Mouse (Mus musculus) neural tube, embryonic 13.5 days (tissue): Measurements from ENCODE around the gene Akt3. TPM values are rescaled to one million over a fixed set of nuclear protein-coding genes. Genes with fewer than 3 reads are reported as not detected.
A peak's percentile ranks its signal among the peaks of the same experiment; 100 is the strongest.

Experiments
- ATAC-seq: fragments of 200-750 bp; cut with Nextera tagmentation; 2 replicates; pipeline ENCODE4 v1.8.0; 2017; ENCODE audit warnings: low read depth, mild to moderate bottlenecking, moderate TSS enrichment, moderate library complexity
- H3K27ac ChIP-seq: fragments of 300-500 bp; sonication (generic); replicated peaks from 2 replicates; pipeline ENCODE4 v1.5.1; 2015; ENCODE audit warnings: moderate library complexity, mild to moderate bottlenecking, inconsistent platforms
- H3K27me3 ChIP-seq: fragments of 300-500 bp; sonication (generic); 2 replicates; pipeline ENCODE4 v1.6.1; 2015; ENCODE audit warnings: mild to moderate bottlenecking, inconsistent platforms
- H3K36me3 ChIP-seq: fragments of 300-500 bp; sonication (generic); 2 replicates; pipeline ENCODE4 v1.6.1; 2015; ENCODE audit warnings: mild to moderate bottlenecking, inconsistent platforms
- H3K4me1 ChIP-seq: fragments of 300-500 bp; sonication (generic); replicated peaks from 2 replicates; pipeline ENCODE4 v1.6.1; 2015; ENCODE audit warnings: inconsistent platforms
- H3K4me2 ChIP-seq: fragments of 300-500 bp; sonication (generic); 2 replicates; pipeline ENCODE4 v1.6.1; 2015; ENCODE audit warnings: inconsistent platforms, mild to moderate bottlenecking, moderate library complexity
- H3K4me3 ChIP-seq: fragments of 300-500 bp; sonication (generic); 2 replicates; pipeline ENCODE4 v1.5.1; 2015; ENCODE audit warnings: mild to moderate bottlenecking, inconsistent platforms
- H3K9ac ChIP-seq: fragments of 300-500 bp; sonication (generic); 2 replicates; pipeline ENCODE4 v1.6.1; 2015; ENCODE audit warnings: moderate library complexity, mild to moderate bottlenecking, inconsistent platforms
- H3K9me3 ChIP-seq: fragments of 300-500 bp; sonication (generic); 2 replicates; pipeline ENCODE4 v1.6.1; 2016; ENCODE audit warnings: inconsistent platforms
- WGBS: fragments of 180-500 bp; shearing (Covaris S2); methylation state at CpG from one replicate; pipeline ENCODE4 v1.1.7; 2015; 5-methylcytosine and 5-hydroxymethylcytosine counted together
- polyA plus RNA-seq: library from polyadenylated mRNA; unstranded; fragments of >200 nt; fragmentation: Nextera tagmentation; extraction: Ambion mirVana; gene quantifications from 2 replicates; pipeline ENCODE4 v1.2.1, GENCODE M21; 2015

The Akt3 gene
- polyA plus RNA-seq = 19.6 and 20.0 TPM in 2 replicates

DNA sequence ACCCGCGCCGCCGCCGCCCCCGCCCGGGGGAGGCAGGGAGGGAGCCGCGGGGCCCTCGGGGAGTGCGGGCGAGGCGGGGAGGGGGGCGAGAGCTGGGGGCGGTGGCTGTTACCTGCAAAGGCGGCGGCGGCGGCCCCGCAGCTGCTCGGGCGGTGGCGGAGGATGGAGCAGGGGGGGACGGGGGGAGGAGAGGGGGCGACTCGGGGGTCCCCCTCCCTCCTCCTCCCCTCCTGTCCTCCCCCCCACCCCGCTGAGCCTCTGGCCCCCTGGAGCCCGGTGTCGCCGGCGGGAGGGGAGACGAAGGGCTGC lies at the start of gene Akt3:
TSS of gene Akt3 (minus strand) at position 170 of the 309 bp plus-strand sequence.
- Histone ChIP-seq H3K36me3 (no peaks in the 10 kb centered on the region), H3K27me3 (no peaks in the 10 kb centered on the region), H3K9ac (peak within 1 kb of the TSS; percentile 98), H3K27ac (peak within 1 kb of the TSS; percentile 100), H3K9me3 (no peaks in the 10 kb centered on the region), H3K4me2 (peak within 1 kb of the TSS; percentile 87), H3K4me3 (peak within 1 kb of the TSS; percentile 75), H3K4me1 (peaks cover 18% of the 10 kb centered on the region)
- WGBS = no CpG with 5 or more reads among the region's 32 CpGs
- peak; percentile 68 for ATAC-seq

DNA sequence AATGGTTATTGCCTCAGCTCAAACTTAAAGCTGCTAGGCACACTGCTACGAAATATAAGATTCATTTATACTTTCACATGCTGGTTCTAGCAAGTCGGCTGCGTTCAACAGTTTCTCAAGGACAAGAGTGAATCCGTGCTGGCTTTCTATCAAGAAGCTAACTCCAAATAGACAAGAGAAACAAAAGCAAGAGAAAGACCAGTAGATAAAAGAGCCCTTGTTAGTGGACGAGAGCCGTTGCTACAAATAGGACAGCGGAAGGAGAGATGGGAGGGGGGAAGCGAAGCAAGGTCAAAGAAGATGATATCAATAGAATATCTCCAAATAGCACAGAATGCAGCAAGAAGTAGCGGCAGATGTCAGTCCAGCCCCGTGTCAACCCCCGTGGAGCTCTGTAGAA lies 49.5 kb upstream of the Akt3 start:
- H3K4me2 ChIP-seq = no peak overlapping the region
- ATAC-seq = no peak
- H3K9ac ChIP-seq = no peak overlapping the region
- no peaks in the 10 kb centered on the region for H3K27me3 ChIP-seq
- no peaks in the 10 kb centered on the region; the same call in 1 of the 2 replicates for H3K4me1 ChIP-seq
- H3K9me3 ChIP-seq = no peaks in the 10 kb centered on the region
- H3K4me3 ChIP-seq = no peak overlapping the region
- 52% methylated on average over 11 of the region's 11 CpGs for WGBS
- H3K36me3 ChIP-seq = no peaks in the 10 kb centered on the region
- no peak overlapping the region for H3K27ac ChIP-seq

- no peak for ATAC-seq
- no peaks in the 10 kb centered on the region for H3K4me1 ChIP-seq
- H3K9me3 ChIP-seq = no peaks in the 10 kb centered on the region
- no peak overlapping the region for H3K4me2 ChIP-seq
- WGBS = 95% methylated on average over 1 of the region's 1 CpGs
- no peaks in the 10 kb centered on the region for H3K27me3 ChIP-seq
- no peaks in the 10 kb centered on the region for H3K36me3 ChIP-seq
- H3K4me3 ChIP-seq = no peak overlapping the region
- H3K27ac ChIP-seq = no peak overlapping the region
- no peak overlapping the region for H3K9ac ChIP-seq
These were observed 40.2 kb upstream of the Akt3 start for GRCm38 (mm10) chr1:177298231-177298630.

GRCm38 (mm10) chr1:177286764-177287163 lies 28.8 kb upstream of the Akt3 start:
- Histone ChIP-seq H3K4me2 (no peak overlapping the region), H3K27me3 (no peaks in the 10 kb centered on the region), H3K27ac (no peak overlapping the region), H3K36me3 (no peaks in the 10 kb centered on the region), H3K9ac (no peak overlapping the region), H3K4me3 (no peak overlapping the region), H3K4me1 (no peaks in the 10 kb centered on the region), H3K9me3 (no peaks in the 10 kb centered on the region)
- WGBS = 16% methylated on average over 3 of the region's 3 CpGs
- no peak for ATAC-seq

DNA sequence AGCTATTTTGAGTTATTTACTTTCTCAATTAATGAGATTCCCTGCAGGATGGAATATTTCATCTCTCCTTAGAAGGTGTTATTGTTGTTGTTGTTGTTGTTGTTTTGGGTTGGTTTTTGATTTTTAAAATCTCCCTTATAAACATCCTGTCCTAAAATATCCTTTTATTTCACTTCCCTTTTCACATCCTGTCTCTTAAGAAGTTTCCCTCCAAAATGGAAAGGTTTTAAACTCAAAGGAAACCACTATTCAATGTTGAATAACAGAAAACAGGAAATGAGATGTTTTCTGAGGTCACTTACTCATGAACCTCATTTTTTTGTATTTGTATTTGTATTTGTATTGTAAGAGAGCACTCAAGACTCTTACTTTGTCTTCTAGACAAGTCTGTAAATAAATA lies 23.9 kb upstream of the Akt3 start:
- ATAC-seq = no peak
- no peak overlapping the region for H3K27ac ChIP-seq

DNA sequence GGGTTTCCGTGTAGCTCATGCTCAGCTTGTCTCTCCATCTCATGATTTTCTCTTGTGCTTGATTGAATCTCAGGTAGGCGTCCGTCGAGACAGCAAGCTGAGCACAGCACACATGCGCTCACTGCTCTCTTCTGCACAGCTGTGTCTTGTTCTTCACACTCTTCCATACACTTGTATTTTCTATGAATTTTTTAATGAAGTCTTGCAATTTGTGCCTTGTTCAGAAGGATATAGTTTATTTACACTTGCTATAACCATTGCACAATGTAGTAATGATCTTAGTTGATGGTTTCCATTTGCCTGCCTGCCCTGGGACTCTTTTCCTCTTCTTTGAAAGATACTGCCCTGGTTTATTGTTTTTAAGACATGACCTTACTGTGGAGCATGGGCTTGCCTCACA lies 19.4 kb upstream of the Akt3 start:
- H3K9me3 ChIP-seq = no peaks in the 10 kb centered on the region
- 92% methylated on average over 5 of the region's 5 CpGs for WGBS
- no peak overlapping the region for H3K4me2 ChIP-seq
- H3K27me3 ChIP-seq = no peaks in the 10 kb centered on the region
- H3K36me3 ChIP-seq = no peaks in the 10 kb centered on the region
- ATAC-seq = no peak
- no peaks in the 10 kb centered on the region for H3K4me1 ChIP-seq
- H3K9ac ChIP-seq = no peak overlapping the region
- no peak overlapping the region for H3K27ac ChIP-seq
- H3K4me3 ChIP-seq = no peak overlapping the region

More for the DNA sequence above, 23.9 kb upstream of the Akt3 start:
- Histone ChIP-seq H3K27me3 (no peaks in the 10 kb centered on the region), H3K4me1 (no peaks in the 10 kb centered on the region), H3K9ac (no peak overlapping the region), H3K4me2 (no peak overlapping the region), H3K36me3 (no peaks in the 10 kb centered on the region), H3K9me3 (no peaks in the 10 kb centered on the region), H3K4me3 (no peak overlapping the region)

DNA sequence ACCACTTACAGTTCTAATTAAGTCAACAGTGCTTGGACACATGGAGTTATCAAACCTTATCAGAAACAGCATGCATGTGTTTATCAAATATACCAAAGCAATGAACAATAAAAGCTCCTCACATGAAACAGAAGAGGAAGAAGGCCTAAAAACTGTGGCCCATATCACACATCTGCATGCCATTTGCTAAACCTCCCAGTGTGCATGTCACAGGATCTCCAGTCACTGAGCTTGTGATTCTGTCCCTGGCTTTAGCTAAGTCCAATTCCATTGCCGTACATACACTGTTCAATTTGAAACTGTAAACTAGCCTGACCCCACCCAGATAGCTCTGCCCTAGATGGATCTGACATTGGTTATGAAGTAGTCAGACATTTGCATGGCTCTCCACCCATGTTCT lies 9.6 kb upstream of the Akt3 start:
- H3K27me3 ChIP-seq = no peaks in the 10 kb centered on the region
- H3K4me1 ChIP-seq = no peaks in the 10 kb centered on the region
- H3K36me3 ChIP-seq = no peaks in the 10 kb centered on the region
- H3K4me2 ChIP-seq = no peak overlapping the region
- no peak overlapping the region for H3K27ac ChIP-seq
- ATAC-seq = no peak
- H3K9ac ChIP-seq = no peak overlapping the region
- WGBS = 83% methylated on average over 1 of the region's 1 CpGs
- no peaks in the 10 kb centered on the region for H3K9me3 ChIP-seq
- no peak overlapping the region for H3K4me3 ChIP-seq

- Histone ChIP-seq H3K36me3 (no peaks in the 10 kb centered on the region), H3K4me1 (peaks cover 13% of the 10 kb centered on the region), H3K27me3 (no peaks in the 10 kb centered on the region), H3K4me2 (no peak overlapping the region), H3K27ac (no peak overlapping the region), H3K9ac (no peak overlapping the region), H3K9me3 (no peaks in the 10 kb centered on the region), H3K4me3 (no peak overlapping the region)
- 62% methylated on average over 2 of the region's 2 CpGs for WGBS
- ATAC-seq = no peak
These were observed 4.9 kb upstream of the Akt3 start for GRCm38 (mm10) chr1:177262926-177263325.

- Histone ChIP-seq H3K9me3 (no peaks in the 10 kb centered on the region), H3K4me2 (no peak overlapping the region), H3K9ac (no peak overlapping the region), H3K27ac (no peak overlapping the region), H3K4me1 (peaks cover 14% of the 10 kb centered on the region), H3K36me3 (no peaks in the 10 kb centered on the region), H3K4me3 (no peak overlapping the region), H3K27me3 (no peaks in the 10 kb centered on the region)
- no peak for ATAC-seq
- 79% methylated on average over 4 of the region's 4 CpGs for WGBS
These were observed 2.8 kb upstream of the Akt3 start for GRCm38 (mm10) chr1:177260796-177261195.

- H3K36me3 ChIP-seq = no peaks in the 10 kb centered on the region
- WGBS = 21% methylated on average over 16 of the region's 16 CpGs
- peak overlapping the region; percentile 100 for H3K27ac ChIP-seq
- no peaks in the 10 kb centered on the region for H3K9me3 ChIP-seq
- peak overlapping the region; percentile 98 for H3K9ac ChIP-seq
- H3K4me3 ChIP-seq = peak overlapping the region; percentile 75
- no peaks in the 10 kb centered on the region for H3K27me3 ChIP-seq
- peaks cover 18% of the 10 kb centered on the region for H3K4me1 ChIP-seq
- H3K4me2 ChIP-seq = peak overlapping the region; percentile 87
- no peak for ATAC-seq
These were observed 1.1 kb upstream of the Akt3 start for GRCm38 (mm10) chr1:177259038-177259600.

DNA sequence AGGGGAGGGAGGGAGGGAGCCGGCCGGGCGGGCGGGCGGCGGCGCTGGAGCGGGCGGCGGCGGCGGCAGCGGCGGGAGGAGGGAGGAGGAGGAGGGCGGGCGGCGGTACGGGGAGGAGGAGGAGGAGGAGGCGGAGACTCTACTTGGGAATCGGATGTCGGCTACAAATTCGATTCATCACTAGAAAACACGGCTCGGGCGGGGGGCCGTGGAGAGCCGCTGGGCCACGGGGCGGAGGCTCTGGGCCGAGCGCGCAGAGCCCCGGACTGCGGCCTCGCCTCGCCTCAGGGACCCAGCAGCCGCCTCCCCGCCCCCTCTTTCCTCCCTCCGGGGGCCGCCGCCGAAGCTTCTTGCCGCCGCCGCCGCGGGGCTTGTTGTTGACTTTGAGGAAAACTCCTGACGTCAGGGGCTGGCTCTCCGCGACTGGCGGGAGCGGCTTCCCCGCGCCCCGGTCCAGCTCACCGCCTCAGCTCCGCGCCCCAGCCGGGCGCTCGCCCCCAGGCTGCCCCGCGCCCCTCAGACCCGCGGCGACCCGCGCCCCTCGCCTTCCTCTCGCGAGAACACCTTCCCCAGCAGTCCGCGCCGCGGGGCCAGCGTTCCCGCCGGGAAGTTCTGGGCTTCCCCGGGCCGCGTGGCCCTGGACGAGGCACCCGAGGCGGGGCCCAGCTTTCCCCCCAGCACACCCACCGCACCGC lies 487 bp upstream of the Akt3 start:
- WGBS = 1% methylated on average over 58 of the region's 86 CpGs
- Histone ChIP-seq H3K27me3 (no peaks in the 10 kb centered on the region), H3K4me2 (peak overlapping the region; percentile 87), H3K27ac (peak overlapping the region; percentile 100), H3K9me3 (no peaks in the 10 kb centered on the region), H3K4me3 (peak overlapping the region; percentile 75), H3K9ac (peak overlapping the region; percentile 98), H3K4me1 (peaks cover 18% of the 10 kb centered on the region), H3K36me3 (no peaks in the 10 kb centered on the region)
- ATAC-seq = peak; percentile 89

GRCm38 (mm10) chr1:177257178-177258033 lies 597 bp downstream of the Akt3 start:
- Histone ChIP-seq H3K36me3 (no peaks in the 10 kb centered on the region), H3K4me2 (peak overlapping the region; percentile 87), H3K27me3 (no peaks in the 10 kb centered on the region), H3K4me1 (peaks cover 18% of the 10 kb centered on the region), H3K9me3 (no peaks in the 10 kb centered on the region), H3K9ac (peak overlapping the region; percentile 98), H3K4me3 (peak overlapping the region; percentile 75), H3K27ac (peak overlapping the region; percentile 100)
- peak; percentile 80 for ATAC-seq
- WGBS = under 1% methylated on average over 60 of the region's 86 CpGs
